Mouse (Mus musculus) CH12.LX (cell line): ENCODE measurements around the gene Dgka. TPM values are rescaled to one million over a fixed set of nuclear protein-coding genes. Genes with fewer than 3 reads are reported as not detected.

Experiments
- DNase-seq: peaks from one replicate; pipeline ENCODE4 v3.0.0-alpha.2; 2013; ENCODE audit errors: extremely low read depth
- H3K27ac ChIP-seq: 2 replicates; pipeline ENCODE4 v1.5.1; 2012; ENCODE audit warnings: low read depth, mild to moderate bottlenecking, control low read depth, moderate library complexity; ENCODE audit not compliant: insufficient read depth
- H3K27me3 ChIP-seq: replicated peaks from 2 replicates; pipeline ENCODE3; 2012; ENCODE audit warnings: inconsistent platforms
- H3K36me3 ChIP-seq, 2 experiments: replicated peaks in 1 of 2; 2 replicates each; pipeline versions ENCODE3 to v1.6.1; 2012; ENCODE audit warnings: inconsistent platforms in 1 of 2, low read length in 1 of 2, mild to moderate bottlenecking in 1 of 2, mixed read lengths in 1 of 2, moderate library complexity in 1 of 2; ENCODE audit not compliant: control insufficient read depth in 1 of 2, insufficient read depth in 1 of 2
- H3K4me1 ChIP-seq, 2 experiments: 2 replicates each; pipeline ENCODE4 v1.6.1; 2012; ENCODE audit warnings: inconsistent platforms in 1 of 2, moderate library complexity in 1 of 2; ENCODE audit not compliant: insufficient read depth in 2 of 2, control insufficient read depth in 1 of 2
- H3K4me2 ChIP-seq: 2 replicates; pipeline ENCODE4 v1.6.1; 2012; ENCODE audit warnings: low read depth, mild to moderate bottlenecking, control low read depth; ENCODE audit not compliant: poor library complexity, insufficient read depth, severe bottlenecking
- H3K4me3 ChIP-seq, 3 experiments: fragments of 150-350 bp in 1 of 3; sonication (generic) in 1 of 3; replicated peaks in 1 of 3; 2 replicates each; pipeline versions ENCODE3 to v1.5.1; 2011 to 2012; ENCODE audit warnings: low read depth in 2 of 3, low read length in 2 of 3, mild to moderate bottlenecking in 2 of 3, moderate library complexity in 2 of 3, control low read depth in 1 of 3, improper control_type of control experiment in 1 of 3, inconsistent platforms in 1 of 3, mixed read lengths in 1 of 3; ENCODE audit not compliant: poor library complexity in 1 of 3
- H3K79me2 ChIP-seq: replicated peaks from 2 replicates; pipeline ENCODE4 v1.6.1; 2012; ENCODE audit warnings: mild to moderate bottlenecking, moderate library complexity; ENCODE audit not compliant: control insufficient read depth, poor library complexity, insufficient read depth, severe bottlenecking; ENCODE audit errors: extremely low read depth
- H3K9ac ChIP-seq: 2 replicates; pipeline ENCODE4 v1.6.1; 2012; ENCODE audit warnings: low read depth, mild to moderate bottlenecking, control low read depth, moderate library complexity; ENCODE audit not compliant: insufficient read depth
- H3K9me3 ChIP-seq: replicated peaks from 2 replicates; pipeline ENCODE3; 2012; ENCODE audit warnings: low read length, inconsistent platforms, mixed read lengths
- BHLHE40 ChIP-seq: IDR thresholded peaks from 2 replicates; pipeline ENCODE4 v1.6.1; 2011; ENCODE audit warnings: mild to moderate bottlenecking, low read depth, low read length, improper control_type of control experiment
- CHD1 ChIP-seq: IDR thresholded peaks from 2 replicates; pipeline ENCODE4 v1.6.1; 2012; ENCODE audit warnings: low read depth, low read length, improper control_type of control experiment, inconsistent platforms
- CHD2 ChIP-seq: IDR thresholded peaks from 2 replicates; pipeline ENCODE4 v1.6.1; 2011; ENCODE audit warnings: low read length, improper control_type of control experiment
- CTCF ChIP-seq, 2 experiments: IDR thresholded peaks in 1 of 2; conservative IDR thresholded peaks in 1 of 2; 2 replicates each; pipeline ENCODE4 v1.5.1; 2011 to 2012; ENCODE audit warnings: low read depth in 2 of 2, low read length in 2 of 2, improper control_type of control experiment in 1 of 2, inconsistent platforms in 1 of 2, mild to moderate bottlenecking in 1 of 2, moderate library complexity in 1 of 2
- E2F4 ChIP-seq: IDR thresholded peaks from 2 replicates; pipeline ENCODE4 v1.6.1; 2011; ENCODE audit warnings: low read depth, low read length, improper control_type of control experiment; ENCODE audit not compliant: insufficient replicate concordance
- ELF1 ChIP-seq: IDR thresholded peaks from 2 replicates; pipeline ENCODE4 v1.6.1; 2014; ENCODE audit warnings: low read depth, mild to moderate bottlenecking, inconsistent platforms, low read length, improper control_type of control experiment
- EP300 ChIP-seq: IDR thresholded peaks from 2 replicates; pipeline ENCODE4 v1.6.1; 2011; ENCODE audit warnings: low read length, improper control_type of control experiment
- ETS1 ChIP-seq: conservative IDR thresholded peaks from 2 replicates; pipeline ENCODE4 v1.6.1; 2012; ENCODE audit warnings: low read depth, mild to moderate bottlenecking, inconsistent platforms, low read length, improper control_type of control experiment, moderate library complexity
- GABPA ChIP-seq: IDR thresholded peaks from 2 replicates; pipeline ENCODE4 v1.6.1; 2012; ENCODE audit warnings: low read depth, low read length, improper control_type of control experiment, inconsistent platforms; ENCODE audit not compliant: insufficient replicate concordance
- HCFC1 ChIP-seq: IDR thresholded peaks from 2 replicates; pipeline ENCODE4 v1.6.1; 2012; ENCODE audit warnings: low read depth, mild to moderate bottlenecking, inconsistent platforms, low read length, improper control_type of control experiment
- IRF4 ChIP-seq: IDR thresholded peaks from 2 replicates; pipeline ENCODE4 v1.6.1; 2014; ENCODE audit warnings: low read depth, mild to moderate bottlenecking, inconsistent platforms, low read length, improper control_type of control experiment
- JUN ChIP-seq: IDR thresholded peaks from 2 replicates; pipeline ENCODE4 v1.6.1; 2011; ENCODE audit warnings: low read depth, mild to moderate bottlenecking, low read length, improper control_type of control experiment, moderate library complexity; ENCODE audit not compliant: insufficient read depth
- JUND ChIP-seq: conservative IDR thresholded peaks from 2 replicates; pipeline ENCODE4 v1.6.1; 2011; ENCODE audit warnings: low read depth, low read length, improper control_type of control experiment
- KAT2A ChIP-seq: IDR thresholded peaks from 2 replicates; pipeline ENCODE4 v1.6.1; 2012; ENCODE audit warnings: low read length, improper control_type of control experiment, inconsistent platforms; ENCODE audit not compliant: insufficient replicate concordance
- MAFK ChIP-seq: IDR thresholded peaks from 2 replicates; pipeline ENCODE4 v1.6.1; 2011; ENCODE audit warnings: low read length, improper control_type of control experiment; ENCODE audit not compliant: insufficient replicate concordance
- MAX ChIP-seq: IDR thresholded peaks from 2 replicates; pipeline ENCODE4 v1.6.1; 2011; ENCODE audit warnings: low read length, improper control_type of control experiment
- MAZ ChIP-seq: IDR thresholded peaks from 2 replicates; pipeline ENCODE4 v1.6.1; 2012; ENCODE audit warnings: low read depth, mild to moderate bottlenecking, inconsistent platforms, low read length, improper control_type of control experiment, moderate library complexity
- MEF2A ChIP-seq: IDR thresholded peaks from 2 replicates; pipeline ENCODE4 v1.6.1; 2014; ENCODE audit warnings: low read depth, mild to moderate bottlenecking, inconsistent platforms, low read length, improper control_type of control experiment, borderline replicate concordance
- MXI1 ChIP-seq: IDR thresholded peaks from 2 replicates; pipeline ENCODE4 v1.6.1; 2011; ENCODE audit warnings: mild to moderate bottlenecking, low read depth, low read length, improper control_type of control experiment
- MYC ChIP-seq: IDR thresholded peaks from 2 replicates; pipeline ENCODE4 v1.6.1; 2011; ENCODE audit warnings: low read depth, mild to moderate bottlenecking, improper control_type of control experiment, low read length
- NELFE ChIP-seq: IDR thresholded peaks from 2 replicates; pipeline ENCODE4 v1.6.1; 2011; ENCODE audit warnings: low read depth, low read length, improper control_type of control experiment
- NRF1 ChIP-seq: IDR thresholded peaks from 2 replicates; pipeline ENCODE4 v1.6.1; 2014; ENCODE audit warnings: low read depth, mild to moderate bottlenecking, inconsistent platforms, low read length, improper control_type of control experiment, moderate library complexity
- PAX5 ChIP-seq: IDR thresholded peaks from 2 replicates; pipeline ENCODE4 v1.6.1; 2012; ENCODE audit warnings: low read length, inconsistent platforms, mixed read lengths
- POLR2A ChIP-seq: IDR thresholded peaks from 2 replicates; pipeline ENCODE4 v1.6.1; 2011; ENCODE audit warnings: low read depth, mild to moderate bottlenecking, improper control_type of control experiment, low read length
- POLR2AphosphoS2 ChIP-seq: IDR thresholded peaks from 2 replicates; pipeline ENCODE4 v1.6.1; 2011; ENCODE audit warnings: low read depth, low read length, improper control_type of control experiment
- RAD21 ChIP-seq: IDR thresholded peaks from 2 replicates; pipeline ENCODE4 v1.6.1; 2011; ENCODE audit warnings: low read depth, mild to moderate bottlenecking, low read length, improper control_type of control experiment, moderate library complexity
- RCOR1 ChIP-seq: conservative IDR thresholded peaks from 2 replicates; pipeline ENCODE4 v1.6.1; 2012; ENCODE audit warnings: low read depth, mild to moderate bottlenecking, inconsistent platforms, low read length, improper control_type of control experiment
- SIN3A ChIP-seq: IDR thresholded peaks from 2 replicates; pipeline ENCODE4 v1.6.1; 2012; ENCODE audit warnings: low read length, improper control_type of control experiment, inconsistent platforms
- SMC3 ChIP-seq: IDR thresholded peaks from 2 replicates; pipeline ENCODE4 v1.6.1; 2011; ENCODE audit warnings: low read depth, low read length, improper control_type of control experiment
- TBP ChIP-seq: conservative IDR thresholded peaks from 2 replicates; pipeline ENCODE4 v1.6.1; 2011; ENCODE audit warnings: low read depth, low read length, improper control_type of control experiment
- TCF12 ChIP-seq: IDR thresholded peaks from 2 replicates; pipeline ENCODE4 v1.6.1; 2014; ENCODE audit warnings: low read depth, mild to moderate bottlenecking, inconsistent platforms, low read length, improper control_type of control experiment
- UBTF ChIP-seq: IDR thresholded peaks from 2 replicates; pipeline ENCODE4 v1.6.1; 2012; ENCODE audit warnings: low read depth, mild to moderate bottlenecking, inconsistent platforms, low read length, improper control_type of control experiment, moderate library complexity
- USF1 ChIP-seq: IDR thresholded peaks from 2 replicates; pipeline ENCODE4 v1.6.1; 2014; ENCODE audit warnings: low read depth, mild to moderate bottlenecking, inconsistent platforms, low read length, improper control_type of control experiment
- USF2 ChIP-seq: conservative IDR thresholded peaks from 2 replicates; pipeline ENCODE4 v1.6.1; 2011; ENCODE audit warnings: low read depth, low read length, improper control_type of control experiment
- ZC3H11A ChIP-seq: IDR thresholded peaks from 2 replicates; pipeline ENCODE4 v1.6.1; 2012; ENCODE audit warnings: low read depth, mild to moderate bottlenecking, inconsistent platforms, low read length, improper control_type of control experiment
- ZKSCAN1 ChIP-seq: IDR thresholded peaks from 2 replicates; pipeline ENCODE4 v1.6.1; 2012; ENCODE audit warnings: low read depth, inconsistent platforms, low read length, improper control_type of control experiment, borderline replicate concordance
- ZMIZ1 ChIP-seq: IDR thresholded peaks from 2 replicates; pipeline ENCODE4 v1.6.1; 2012; ENCODE audit warnings: low read depth, mild to moderate bottlenecking, inconsistent platforms, low read length, improper control_type of control experiment
- ZNF384 ChIP-seq: IDR thresholded peaks from 2 replicates; pipeline ENCODE4 v1.6.1; 2012; ENCODE audit warnings: low read depth, low read length, improper control_type of control experiment, inconsistent platforms
- dilution Hi-C: fragments of 300-500 bp; cut with MboI; formaldehyde crosslinking; loops from 2 replicates; pipeline ENCODE4 v1.14.3; 2020; ENCODE audit warnings: low sequenced_read_pairs; ENCODE audit not compliant: extremely low pct_unique_long_range_greater_than_20kb, extremely low pct_ligation_motif_present
- in situ Hi-C: fragments of 300-500 bp; cut with MboI; formaldehyde crosslinking; loops from 3 replicates; pipeline ENCODE4 v1.14.3; 2019; ENCODE audit warnings: low sequenced_read_pairs, low pct_ligation_motif_present, low pct_unique_long_range_greater_than_20kb, mixed read lengths
- polyA plus RNA-seq: library from polyadenylated mRNA; unstranded; fragments of >175 nt; gene quantifications from 2 replicates; pipeline ENCODE4 v1.2.1, GENCODE M21; 2012; ENCODE audit warnings: low read depth; ENCODE audit not compliant: insufficient read length
- total RNA-seq, 2 experiments: library from RNA; depleted of rRNA; stranded (reverse); fragments of 300-350 nt in 1 of 2; fragments of >200 nt in 1 of 2; gene quantifications; 2 replicates each; pipeline ENCODE4 v1.2.3; 2012 to 2014

Dgka gene
- total and polyA plus RNA-seq, 3 experiments: 3.4 to 9.0 (median 6.6) TPM

GRCm38 (mm10) chr10:128704491-128705316, 40.0 kb downstream of the Dgka start, which contains the start of gene Cdk2:
Cdk2 (minus strand) TSS chr10:128705031.
- Histone ChIP-seq H3K79me2 (peaks cover 22% of the 10 kb centered on the region), H3K9ac (peak within 1 kb of the TSS; percentile 98), H3K4me2 (peak within 1 kb of the TSS; percentile 91), H3K36me3 (peaks cover 27 to 33% of the 10 kb centered on the region in 2 experiments), H3K27ac (peak within 1 kb of the TSS; percentile 52), H3K27me3 (no peaks in the 10 kb centered on the region), H3K4me1 (peaks cover 3 to 40% of the 10 kb centered on the region in 2 experiments; a peak in 3 of 4 replicates), H3K4me3 (peak within 1 kb of the TSS; percentile 77 to 90 (median 80)), H3K9me3 (no peaks in the 10 kb centered on the region)
- dilution Hi-C loops: no loop called here
- in situ Hi-C loops: no loop called here
- TF ChIP-seq NRF1: 0 out of 2 replicates have a peak, but pooled peaks have one; percentile 29
- TF ChIP-seq USF1: peak; percentile 19; the same call in 1 of the 2 replicates
- TF ChIP-seq MAZ: peak; percentile 88
- peak; percentile 85 for TF ChIP-seq TCF12
- TF ChIP-seq NELFE: peak; percentile 92
- TF ChIP-seq HCFC1: peak; percentile 56
- TF ChIP-seq ETS1: peak; percentile 45
- no peak for TF ChIP-seq SMC3
- no peak for TF ChIP-seq GABPA
- TF ChIP-seq SIN3A: no peak; the same call in 1 of the 2 replicates
- peak; percentile 93 for TF ChIP-seq POLR2A
- peak; percentile 78; the same call in 1 of the 2 replicates for TF ChIP-seq MXI1
- TF ChIP-seq ZC3H11A: no peak
- TF ChIP-seq CHD1: no peak
- TF ChIP-seq MEF2A: no peak
- peak; percentile 94 for TF ChIP-seq ELF1
- TF ChIP-seq CTCF (conservative IDR thresholded peaks at IDR 0.05 in 1 of 2, IDR thresholded peaks at IDR 0.05 in 1 of 2; ENCODE audit: low read depth in 2 of 2, low read length in 2 of 2): no peak
- TF ChIP-seq JUND: no peak
- TF ChIP-seq MAX: peak; percentile 16; the same call in 1 of the 2 replicates
- TF ChIP-seq POLR2AphosphoS2: peak; percentile 80; the same call in 1 of the 2 replicates
- TF ChIP-seq PAX5: no peak
- peak; percentile 47; the same call in 1 of the 2 replicates for TF ChIP-seq CHD2
- peak; percentile 90 for TF ChIP-seq E2F4
- TF ChIP-seq RCOR1: peak; percentile 58; the same call in 1 of the 2 replicates
- TF ChIP-seq ZNF384: no peak
- no peak for TF ChIP-seq ZKSCAN1
- TF ChIP-seq UBTF: peak; percentile 58; the same call in 1 of the 2 replicates
- TF ChIP-seq ZMIZ1: peak; percentile 67
- TF ChIP-seq USF2: no peak
- peak; percentile 54; the same call in 1 of the 2 replicates for TF ChIP-seq EP300
- peak; percentile 61 for TF ChIP-seq IRF4
- no peak for TF ChIP-seq RAD21
- 0 out of 2 replicates have a peak, but pooled peaks have one; percentile 58 for TF ChIP-seq MYC
- no peak for TF ChIP-seq MAFK
- TF ChIP-seq JUN: no peak
- TF ChIP-seq TBP: 0 out of 2 replicates have a peak, but pooled peaks have one; percentile 53
- TF ChIP-seq BHLHE40: peak; percentile 93
- TF ChIP-seq KAT2A: peak; percentile 46; the same call in 1 of the 2 replicates
- peak; percentile 87 for DNase-seq
